Mouse (Mus musculus): ENCODE measurements around the gene Zfp697. TPM values are rescaled to one million over a fixed set of nuclear protein-coding genes. Genes with fewer than 3 reads are reported as not detected.
"Not testable (repeated sequence)": the region's sequence is repeated elsewhere in the genome, so short reads cannot be mapped to it uniquely, and the experiment has no call there.

Zfp697 gene
- total RNA-seq, 2 experiments from 2014 or later = 7.9 to 8.6 TPM

DNA sequence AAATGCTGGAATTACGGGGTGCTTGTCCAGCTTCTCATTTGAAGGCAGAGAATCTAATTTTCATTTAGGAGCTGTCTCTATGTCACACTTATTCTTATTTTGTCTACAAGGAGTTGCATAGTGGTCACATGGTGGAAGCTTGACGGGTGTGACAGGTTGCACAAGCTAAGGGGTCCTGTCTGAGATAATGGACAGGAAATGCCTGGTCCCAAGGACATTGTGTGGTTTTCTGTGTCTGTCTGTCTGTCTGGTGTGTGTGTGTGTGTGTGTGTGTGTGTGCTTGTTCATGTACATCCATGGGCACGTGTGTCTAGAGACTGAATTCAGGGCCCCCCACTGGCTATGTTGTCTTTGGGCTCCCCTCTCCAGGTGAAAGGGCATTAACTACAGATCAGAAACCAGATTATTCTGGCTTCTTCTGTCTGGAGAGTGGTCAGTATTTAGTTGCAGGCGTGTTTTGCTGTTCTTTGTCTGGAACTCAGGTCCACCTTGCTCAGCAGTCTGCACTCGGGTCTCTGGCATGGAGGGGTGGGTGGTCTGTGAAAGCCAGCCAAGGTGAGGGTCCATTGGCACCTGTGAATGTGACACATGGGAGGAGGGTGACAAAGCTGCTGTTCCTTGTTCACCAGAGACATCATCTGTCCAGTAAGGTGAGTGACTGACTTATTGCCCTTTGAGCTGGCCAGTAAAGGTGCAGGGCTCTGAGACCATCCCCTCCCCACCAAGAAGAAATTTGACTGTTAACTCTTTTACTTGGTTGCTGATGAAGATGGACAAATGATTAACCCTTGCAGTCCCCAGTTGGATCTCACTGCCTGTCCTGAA is 34.4 kb downstream of the Zfp697 start:
- DNase-seq = no peak
- intact Hi-C loops (cut with DNase I) = loop anchor here (5.0 to 10.0 kb wide), 2 partner anchors 34 to 392 kb away; partner anchors contain the start of gene Zfp697

DNA sequence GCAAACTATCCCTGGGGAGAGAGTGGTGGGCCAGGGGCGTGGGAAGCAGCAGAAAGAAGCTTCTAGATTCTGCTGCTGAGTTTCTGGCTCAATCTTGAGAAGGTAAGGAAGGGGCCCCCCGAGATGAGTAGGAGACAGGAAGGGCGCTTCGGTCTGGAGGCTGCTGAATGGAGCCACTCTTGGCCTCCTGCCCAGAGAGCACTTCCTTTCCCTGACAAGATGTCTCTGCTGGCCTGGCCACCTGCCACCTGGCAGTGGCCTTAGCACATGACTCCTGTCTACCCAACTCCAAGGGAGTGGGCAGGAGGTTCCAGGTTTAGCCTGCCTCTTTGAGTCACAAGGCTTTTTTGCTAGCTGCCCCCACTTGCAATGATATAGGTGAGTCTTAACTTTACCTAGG is 35.1 kb downstream of the Zfp697 start:
- intact Hi-C loops (cut with DNase I) = loop anchor here (5.0 to 10.0 kb wide), 2 partner anchors 35 to 393 kb away; partner anchors contain the start of gene Zfp697
- peak; percentile 92 to 94 for DNase-seq

DNA sequence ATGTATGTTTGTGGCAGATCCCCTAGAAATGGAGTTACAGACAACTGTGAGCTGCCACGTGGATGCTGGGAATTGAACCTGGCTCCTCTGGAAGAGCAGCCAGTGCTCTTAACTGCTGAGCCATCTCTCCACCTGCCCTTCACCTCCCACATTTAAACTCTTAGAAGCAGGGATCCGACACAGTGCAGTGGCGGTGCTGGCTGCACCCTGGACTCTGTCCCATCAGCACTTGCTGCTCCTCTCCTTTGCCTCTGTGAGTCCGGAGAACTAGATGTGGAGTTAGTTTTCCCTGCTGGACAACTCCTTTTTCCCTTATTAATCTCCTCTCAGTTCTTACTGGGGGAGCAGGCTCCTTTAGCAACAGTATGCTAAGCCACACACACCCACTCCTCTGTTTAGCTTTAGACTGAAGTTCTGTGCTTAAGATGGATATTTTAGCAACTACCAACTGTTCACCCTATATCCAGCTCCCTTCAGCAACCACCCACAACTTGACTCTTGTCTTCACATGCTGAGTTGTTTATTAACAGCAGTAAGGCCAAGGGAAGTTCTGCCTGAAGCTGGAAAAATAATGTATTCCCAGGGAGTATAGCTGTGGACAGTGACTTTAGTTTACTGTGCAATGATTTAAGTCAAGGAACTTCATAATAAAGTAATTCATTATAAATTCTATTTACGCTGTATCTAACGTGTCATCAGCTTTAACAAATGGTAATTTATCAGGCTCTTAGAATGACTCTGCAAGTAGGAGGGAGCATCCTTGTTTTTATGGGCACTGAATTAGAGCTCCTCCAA is 36.9 kb downstream of the Zfp697 start:
- DNase-seq = no peak
- intact Hi-C loops (cut with DNase I) = loop anchor here (5.0 to 10.0 kb wide), 2 partner anchors 37 to 394 kb away; partner anchors contain the start of gene Zfp697

DNA sequence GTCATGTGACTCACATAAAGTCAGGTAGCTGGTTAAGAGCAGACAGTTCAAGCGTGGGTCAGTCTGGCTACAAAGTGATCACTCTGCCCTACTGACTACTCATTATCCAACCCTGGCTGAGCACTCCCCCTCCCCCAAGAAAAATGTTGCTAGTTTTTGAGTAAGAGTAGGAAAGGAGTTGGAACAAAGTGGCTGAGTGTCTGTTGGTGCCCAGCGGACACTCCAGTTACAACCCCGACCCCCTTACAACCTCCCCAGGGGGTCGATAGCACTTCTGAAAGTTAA is 37.5 kb downstream of the Zfp697 start:
- intact Hi-C loops (cut with DNase I) = loop anchor here (5.0 to 10.0 kb wide), 2 partner anchors 37 to 395 kb away; partner anchors contain the start of gene Zfp697
- no peak for DNase-seq

DNA sequence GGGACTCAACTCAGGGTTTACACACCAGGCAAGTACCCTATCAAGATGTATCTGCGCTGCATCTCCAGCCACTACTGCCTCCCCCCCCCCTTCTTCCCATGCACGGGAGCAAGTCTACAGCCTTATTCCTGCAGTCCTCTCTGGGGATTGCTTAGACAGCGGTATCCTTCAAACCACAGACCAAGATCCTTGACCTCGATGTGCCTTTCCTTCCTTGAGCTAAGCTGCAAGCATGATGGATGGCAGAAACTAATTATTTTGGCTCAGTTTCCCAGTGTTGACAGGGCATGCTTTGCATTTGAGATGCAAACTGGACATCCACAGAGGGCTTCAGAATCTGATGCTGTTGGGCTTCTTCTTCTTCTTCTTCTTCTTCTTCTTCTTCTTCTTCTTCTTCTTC is 40.7 kb downstream of the Zfp697 start:
- DNase-seq = no peak
- intact Hi-C loops (cut with DNase I) = no loop called here

DNA sequence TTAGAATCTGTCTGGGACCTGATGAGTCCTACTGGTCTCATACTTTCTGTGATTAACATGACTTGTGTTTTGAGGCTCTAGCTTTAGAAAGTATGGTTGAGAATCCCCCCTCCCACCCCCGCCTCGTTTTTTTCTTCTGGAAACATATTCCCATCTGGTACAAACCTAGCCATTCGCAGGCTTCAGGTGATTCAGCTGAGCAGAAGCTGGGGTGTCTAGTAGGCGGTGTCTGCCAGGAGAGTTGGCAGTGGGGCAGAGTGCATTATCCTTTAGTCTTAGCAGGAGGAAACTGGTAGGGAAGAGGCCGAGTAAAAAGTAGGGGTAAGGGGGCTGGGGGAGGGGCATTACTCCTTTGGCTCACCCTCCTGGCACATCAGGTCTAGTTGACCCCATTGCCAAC is 44.5 kb downstream of the Zfp697 start:
- intact Hi-C loops (cut with DNase I) = loop anchor here (2.0 to 5.0 kb wide), 2 partner anchors 44 to 64 kb away; partner anchors contain the start of gene Zfp697
- no peak for DNase-seq

DNA sequence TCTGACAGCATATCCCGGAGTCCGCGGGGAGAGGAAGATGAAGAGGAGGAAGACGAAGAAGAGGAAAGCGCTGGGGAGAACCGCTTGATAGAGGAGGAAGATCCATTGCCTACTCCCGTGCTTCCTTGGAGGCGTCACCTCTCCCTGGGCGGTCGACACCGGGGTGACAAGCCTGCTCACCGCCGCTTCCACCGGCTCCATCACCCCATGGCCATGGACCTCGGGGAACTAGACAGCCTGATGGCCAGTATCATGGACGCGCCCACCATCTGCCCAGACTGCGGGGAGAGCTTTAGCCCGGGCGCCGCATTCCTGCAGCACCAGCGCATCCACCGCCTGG is 45.0 kb downstream of the Zfp697 start:
- DNase-seq = no peak
- intact Hi-C loops (cut with DNase I) = loop anchor here (2.0 to 5.0 kb wide), 2 partner anchors 44 to 65 kb away; partner anchors contain the start of gene Zfp697

DNA sequence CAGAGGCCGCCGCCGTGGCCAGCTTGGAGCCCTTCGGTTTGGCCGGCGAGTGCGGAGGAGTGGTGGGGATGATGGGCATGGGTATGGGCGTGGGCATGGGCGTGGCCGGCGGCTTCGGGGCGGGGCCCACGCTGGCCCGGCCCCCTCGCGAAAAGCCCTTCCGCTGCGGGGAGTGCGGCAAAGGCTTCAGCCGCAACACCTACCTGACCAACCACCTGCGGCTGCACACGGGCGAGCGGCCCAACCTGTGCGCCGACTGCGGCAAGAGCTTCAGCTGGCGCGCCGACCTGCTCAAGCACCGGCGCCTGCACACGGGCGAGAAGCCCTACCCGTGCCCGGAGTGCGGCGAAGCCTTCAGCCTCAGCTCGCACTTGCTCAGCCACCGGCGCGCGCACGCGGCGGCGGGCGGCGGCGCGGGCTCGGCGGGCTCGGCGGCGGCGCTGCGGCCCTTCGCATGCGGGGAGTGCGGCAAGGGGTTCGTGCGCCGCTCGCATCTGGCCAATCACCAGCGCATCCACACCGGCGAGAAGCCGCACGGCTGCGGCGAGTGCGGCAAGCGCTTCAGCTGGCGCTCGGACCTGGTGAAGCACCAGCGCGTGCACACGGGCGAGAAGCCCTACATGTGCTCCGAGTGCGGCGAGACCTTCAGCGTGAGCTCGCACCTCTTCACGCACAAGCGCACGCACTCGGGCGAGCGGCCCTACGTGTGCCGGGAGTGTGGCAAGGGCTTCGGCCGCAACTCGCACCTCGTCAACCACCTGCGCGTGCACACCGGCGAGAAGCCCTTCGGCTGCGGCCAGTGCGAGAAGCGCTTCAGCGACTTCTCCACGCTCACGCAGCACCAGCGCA is 45.6 kb downstream of the Zfp697 start:
- intact Hi-C loops (cut with DNase I) = loop anchor here (2.0 to 5.0 kb wide), 2 partner anchors 45 to 66 kb away; partner anchors contain the start of gene Zfp697
- peak; percentile 78 to 79 for DNase-seq

- no peak for DNase-seq
- intact Hi-C loops (cut with DNase I) = loop anchor here (5.0 kb wide), 1 partner anchor 66 kb away; no protein-coding TSS in a partner anchor
Measured at GRCm38 (mm10) chr3:98428449-98428775, 46.2 kb downstream of the Zfp697 start.

DNA sequence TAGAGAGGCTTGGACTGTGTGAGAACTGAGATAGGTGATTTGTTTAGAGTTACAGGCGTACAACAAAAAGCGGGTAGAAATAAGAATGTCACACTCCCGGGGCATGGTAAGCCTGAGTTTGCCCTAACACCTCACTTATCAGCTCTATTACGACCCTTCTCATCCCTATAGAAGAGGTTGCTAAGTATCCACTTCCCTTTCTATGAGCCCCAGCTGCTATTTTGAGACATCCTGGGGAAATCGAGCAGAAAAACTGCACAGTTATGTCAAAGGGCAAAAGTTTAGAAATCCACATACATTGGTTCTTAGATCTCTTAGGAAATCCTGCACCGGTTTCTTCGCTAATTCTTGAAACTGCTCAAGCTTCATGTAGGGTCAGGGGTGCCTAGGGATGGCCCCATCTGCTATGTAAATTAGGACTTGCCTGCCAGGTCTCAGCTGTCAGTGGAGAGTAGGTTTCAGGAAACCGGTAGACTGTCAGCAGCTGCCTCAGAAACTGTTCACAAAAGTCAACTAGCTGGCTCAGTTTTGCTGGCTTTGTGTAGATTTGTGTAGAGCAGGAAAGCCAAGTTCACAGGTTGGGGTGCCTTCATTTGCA is 46.8 kb downstream of the Zfp697 start:
- no peak for DNase-seq
- intact Hi-C loops (cut with DNase I) = loop anchor here (5.0 kb wide), 1 partner anchor 67 kb away; no protein-coding TSS in a partner anchor

- intact Hi-C loops (cut with DNase I) = no loop called here
- no peak for DNase-seq
Measured at GRCm38 (mm10) chr3:98434088-98434816, 52.0 kb downstream of the Zfp697 start.

DNA sequence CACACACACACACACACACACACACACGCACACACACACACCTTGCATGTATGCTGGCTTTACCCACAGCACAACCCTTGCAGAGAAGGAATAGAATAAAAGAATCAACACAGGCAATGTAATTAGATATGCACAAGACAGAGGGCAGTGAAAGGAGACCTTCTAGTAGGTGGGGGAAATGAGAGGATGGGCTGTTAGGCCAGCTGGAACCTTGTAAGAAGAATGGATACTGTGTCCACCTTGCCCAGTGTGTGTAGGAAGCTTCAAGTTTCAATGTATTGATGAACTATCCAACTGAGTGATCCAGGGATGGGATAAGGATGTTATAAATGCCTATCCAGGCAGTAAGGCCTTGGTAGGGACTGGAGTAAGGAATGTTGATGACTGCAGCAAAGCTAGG is 52.8 kb downstream of the Zfp697 start:
- no peak for DNase-seq
- intact Hi-C loops (cut with DNase I) = no loop called here

GRCm38 (mm10) chr3:98442245-98442644 is 60.0 kb downstream of the Zfp697 start:
- not testable (repeated sequence) for DNase-seq
- intact Hi-C loops (cut with DNase I) = loop anchor here (2.0 to 5.0 kb wide), 4 partner anchors 59 to 215 kb away; partner anchors contain the start of gene Zfp697

DNA sequence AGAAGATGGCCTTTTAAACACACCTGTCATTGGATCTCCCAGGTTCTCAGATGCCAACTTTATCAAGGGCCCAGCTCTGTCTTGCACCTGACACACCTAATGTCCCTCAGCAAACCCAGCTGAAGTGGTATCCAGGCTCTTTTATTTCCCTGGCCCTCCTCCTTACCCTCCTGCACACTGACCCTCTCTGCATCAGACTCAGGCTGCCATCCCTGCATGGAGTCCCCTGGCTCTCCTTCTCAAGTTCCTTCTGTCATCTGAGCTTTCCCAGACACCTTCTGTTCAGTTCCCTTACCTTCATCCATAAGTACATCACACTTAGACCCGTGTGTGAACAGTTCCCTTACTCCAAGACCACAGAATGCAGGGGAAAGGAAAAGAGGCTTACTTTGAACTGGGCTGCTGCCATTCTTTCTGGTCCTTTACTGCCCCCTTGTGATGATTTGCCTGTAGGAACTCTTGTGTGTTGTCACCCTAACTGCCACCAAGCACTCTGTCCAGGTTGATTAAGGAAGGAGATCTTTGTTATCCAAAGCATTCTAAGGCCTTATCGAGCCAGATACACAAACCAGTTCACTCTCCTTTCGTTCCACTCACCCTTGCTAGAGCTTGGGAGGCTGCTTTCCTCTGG is 61.0 kb downstream of the Zfp697 start:
- not testable (repeated sequence) for DNase-seq
- intact Hi-C loops (cut with DNase I) = loop anchor here (2.0 to 5.0 kb wide), 4 partner anchors 60 to 216 kb away; partner anchors contain the start of gene Zfp697

DNA sequence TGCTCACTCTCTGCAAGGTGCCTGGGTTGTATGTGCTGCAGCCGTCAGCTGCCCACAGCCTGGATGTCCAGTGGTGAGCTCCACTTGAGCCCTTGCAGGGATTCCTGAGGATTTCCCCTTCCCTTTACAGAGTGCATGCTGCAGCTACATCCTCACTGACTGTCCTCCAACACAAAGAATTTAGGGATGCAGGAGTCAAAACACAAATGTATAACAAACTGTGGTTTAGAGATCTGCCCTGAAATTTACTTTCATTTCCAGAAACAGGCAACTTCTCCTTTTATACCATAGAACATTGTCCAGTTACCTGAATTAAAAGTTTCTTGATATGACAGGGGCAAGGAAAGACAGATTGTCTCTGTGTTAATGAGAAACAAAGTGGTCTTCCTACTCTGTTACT is 61.7 kb downstream of the Zfp697 start:
- DNase-seq = not testable (repeated sequence)
- intact Hi-C loops (cut with DNase I) = loop anchor here (2.0 to 5.0 kb wide), 4 partner anchors 61 to 217 kb away; partner anchors contain the start of gene Zfp697

- DNase-seq; intact Hi-C loops (cut with DNase I): not testable (repeated sequence)
Measured at GRCm38 (mm10) chr3:98453786-98454185, 71.5 kb downstream of the Zfp697 start.

DNA sequence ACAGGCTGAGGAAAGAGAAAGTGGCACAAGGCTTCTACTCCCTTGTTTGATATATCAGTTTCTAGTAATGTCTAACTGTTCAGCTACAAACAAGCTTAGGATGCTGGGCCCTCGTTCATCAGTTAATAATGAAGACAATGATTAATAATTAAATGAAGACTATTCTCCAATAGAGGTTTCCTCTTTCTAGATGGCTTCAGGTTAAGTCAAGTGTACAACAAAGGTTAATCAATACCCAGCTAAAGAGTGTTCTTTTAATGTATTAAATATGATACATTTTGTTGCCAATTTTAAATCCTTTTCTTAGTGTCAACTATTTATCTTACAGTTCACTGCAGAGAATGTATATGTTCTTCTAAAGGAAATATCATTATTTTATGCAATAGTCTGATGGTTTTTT is 74.8 kb downstream of the Zfp697 start, which contains the start of gene Gm4450:
Gene Gm4450 (minus strand): TSS at position 101 of the 400 bp plus-strand sequence.
- DNase-seq; intact Hi-C loops (cut with DNase I): not testable (repeated sequence)

GRCm38 (mm10) chr3:98469323-98469722 is 87.1 kb downstream of the Zfp697 start:
- DNase-seq; intact Hi-C loops (cut with DNase I): not testable (repeated sequence)

DNA sequence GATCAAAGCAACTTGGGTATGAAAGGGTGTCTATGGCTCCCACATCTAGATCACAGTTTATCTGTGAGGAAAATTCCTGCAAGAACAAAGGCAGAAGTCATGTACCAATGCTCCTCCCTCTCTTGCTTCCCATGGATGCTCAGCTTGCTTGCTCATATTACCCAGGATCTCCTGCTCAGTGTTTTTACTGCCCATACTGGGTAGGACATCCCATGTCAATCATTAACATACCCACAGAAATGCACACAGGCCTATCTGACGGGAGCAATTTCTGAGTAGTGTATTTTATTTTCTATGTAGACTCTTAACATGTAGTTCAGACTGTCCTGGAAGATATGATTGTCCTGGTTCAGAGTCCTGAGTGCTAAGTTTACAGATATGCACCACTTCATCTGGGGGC is 88.8 kb downstream of the Zfp697 start:
- intact Hi-C loops (cut with DNase I); DNase-seq: not testable (repeated sequence)

All from heart, postnatal 10 days (tissue).